Mouse (Mus musculus): Measurements from ENCODE around the gene Khsrp. TPM values are rescaled to one million over a fixed set of nuclear protein-coding genes. Genes with fewer than 3 reads are reported as not detected.

The Khsrp gene
- total RNA-seq, 2 experiments from 2014 or later = 20.8 to 27.9 TPM

DNA sequence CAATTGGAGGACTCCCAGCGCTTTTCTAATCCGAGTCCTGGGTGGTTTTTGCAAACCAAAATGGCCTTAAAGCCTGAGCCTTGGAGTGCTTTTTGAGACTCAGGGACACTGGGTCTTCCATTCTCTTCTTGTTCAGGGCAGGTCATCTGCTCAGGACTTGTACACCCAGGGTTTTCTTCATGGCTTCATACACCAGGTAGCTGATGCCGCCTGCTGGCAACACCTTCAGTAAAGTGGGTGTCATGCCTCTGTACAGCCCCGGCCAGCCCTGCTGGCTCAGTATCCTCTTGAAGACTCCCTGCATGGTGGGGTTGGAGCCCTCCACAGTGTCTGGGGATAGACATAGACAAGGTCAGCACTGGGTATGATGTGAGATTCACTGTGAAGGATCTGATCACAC, 1.5 kb upstream of the Khsrp start:
- intact Hi-C loops (cut with DNase I) = loop anchor here (5.0 kb wide), 1 partner anchor 941 kb away; no protein-coding TSS in a partner anchor
- DNase-seq = no peak

DNA sequence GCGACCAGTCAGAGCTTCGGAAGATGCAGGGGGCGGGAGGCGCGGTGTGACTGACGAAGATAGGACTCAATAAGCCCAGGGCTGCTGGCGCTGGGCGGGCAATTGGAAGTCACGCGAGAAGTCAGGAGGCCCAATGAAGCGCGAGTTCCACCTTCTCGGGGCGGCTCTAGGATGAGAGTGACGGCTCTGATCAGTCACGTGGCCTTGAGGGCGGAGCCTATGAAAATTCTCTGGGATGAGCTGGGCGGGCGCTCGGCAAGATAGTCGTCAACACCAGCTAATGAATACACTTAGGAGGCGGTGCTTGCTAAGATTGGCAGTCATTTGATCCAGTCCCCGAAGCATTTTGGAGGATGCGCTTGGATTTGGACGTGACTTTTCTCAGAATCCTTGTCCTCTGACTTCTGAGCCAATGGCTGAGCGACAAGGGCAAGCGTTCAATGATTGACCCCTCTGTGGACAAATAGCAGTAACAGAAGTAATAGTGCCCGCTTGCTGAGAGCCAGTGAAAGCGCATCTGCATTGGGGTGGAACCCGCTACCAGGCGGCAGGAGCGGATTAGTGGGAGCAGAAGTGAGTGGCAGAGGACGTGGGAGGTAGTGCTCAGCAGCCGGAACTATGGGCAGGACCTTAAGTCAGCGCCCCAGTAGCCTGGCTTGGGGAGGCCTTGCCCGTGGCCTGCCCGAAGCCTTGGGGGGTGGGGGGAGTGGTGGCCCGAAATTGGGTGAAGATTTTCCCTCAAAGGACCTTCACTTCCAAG, 519 bp upstream of the Khsrp start:
- intact Hi-C loops (cut with DNase I) = loop anchor here (2.0 to 5.0 kb wide), 2 partner anchors 19 to 940 kb away; no protein-coding TSS in a partner anchor
- peak; percentile 98 to 99 for DNase-seq

DNA sequence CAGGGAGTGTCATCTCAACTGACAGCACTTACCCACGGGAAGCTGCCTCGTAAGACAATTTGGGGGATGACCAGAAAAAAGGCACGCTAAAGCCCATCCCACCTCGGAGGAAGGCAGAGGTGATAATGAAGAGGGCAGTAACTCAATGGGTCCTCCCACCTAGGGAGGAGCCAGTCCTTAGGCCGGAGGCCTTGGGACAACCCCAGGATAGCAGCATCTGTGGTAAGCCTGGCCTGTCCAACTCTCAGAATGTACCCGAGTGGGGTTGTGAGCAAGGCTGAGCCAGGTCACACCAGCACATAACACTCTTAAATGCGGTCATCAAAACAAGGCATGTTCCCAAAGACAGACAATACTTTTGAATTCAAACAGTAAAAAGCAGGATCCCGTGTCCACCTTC, 1.6 kb downstream of the Khsrp start:
- intact Hi-C loops (cut with DNase I) = loop anchor here (2.0 to 5.0 kb wide), 2 partner anchors 17 to 937 kb away; no protein-coding TSS in a partner anchor

DNA sequence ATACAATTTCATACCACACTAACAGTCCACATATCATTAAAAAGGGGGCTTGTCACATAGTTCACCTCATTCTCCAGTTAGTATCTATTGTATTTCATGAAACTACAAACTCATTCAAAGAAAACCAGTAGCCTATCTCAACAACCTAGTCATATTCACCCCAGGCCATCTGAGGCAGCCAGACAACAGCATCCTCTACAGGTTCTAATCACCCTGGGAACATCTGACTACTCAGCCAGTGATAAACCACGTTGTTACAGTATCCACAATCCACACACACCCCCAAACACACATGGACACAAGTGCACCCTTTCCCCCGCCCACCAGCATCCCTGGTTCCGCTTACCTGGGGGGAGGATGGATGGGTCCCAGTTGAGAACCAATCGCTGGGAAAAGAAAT, 3.9 kb downstream of the Khsrp start:
- DNase-seq = no peak
- intact Hi-C loops (cut with DNase I) = no loop called here

More for the DNA sequence above, 1.6 kb downstream of the Khsrp start:
- DNase-seq = no peak

DNA sequence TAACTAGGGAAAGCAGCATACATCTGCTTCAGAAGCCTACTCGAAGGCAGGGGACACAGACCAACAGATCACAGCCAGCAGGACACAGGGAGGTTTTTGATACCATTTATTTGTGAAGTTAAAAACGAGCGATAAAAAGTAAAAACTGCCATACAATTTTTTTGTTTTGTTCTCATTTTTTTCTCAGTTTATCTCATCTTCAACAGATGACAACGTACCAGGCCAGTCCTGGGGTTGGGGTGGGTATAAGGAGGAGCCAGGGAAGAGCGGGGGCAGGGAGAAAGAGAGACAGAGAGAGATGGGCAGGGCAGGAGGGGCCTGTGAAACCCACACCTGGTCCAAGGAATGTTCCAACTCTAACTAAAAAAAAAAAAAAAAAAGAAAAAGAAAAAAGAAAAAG, 10.4 kb downstream of the Khsrp start:
- intact Hi-C loops (cut with DNase I) = no loop called here

DNA sequence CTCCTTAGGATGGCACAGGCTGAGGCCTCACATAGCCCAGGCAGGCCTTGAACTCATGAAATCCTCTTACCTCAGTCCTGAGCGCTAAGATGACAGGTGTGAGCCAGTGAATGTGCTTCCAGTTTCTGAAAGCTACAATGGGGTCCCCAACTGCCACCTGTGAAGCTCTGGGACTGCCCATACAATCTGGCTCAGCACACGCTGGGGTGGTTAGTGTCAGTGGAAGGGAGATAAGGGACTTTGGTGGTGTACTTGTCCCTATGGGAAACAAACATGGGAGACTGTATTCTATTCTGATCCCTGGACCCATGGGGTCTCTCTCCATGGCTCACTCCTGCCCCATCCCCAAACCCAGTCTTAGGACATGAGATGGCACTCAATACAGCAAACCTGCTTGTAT, 11.6 kb downstream of the Khsrp start:
- intact Hi-C loops (cut with DNase I) = no loop called here
- DNase-seq = no peak

More for the DNA sequence above, 10.4 kb downstream of the Khsrp start:
- DNase-seq = no peak

DNA sequence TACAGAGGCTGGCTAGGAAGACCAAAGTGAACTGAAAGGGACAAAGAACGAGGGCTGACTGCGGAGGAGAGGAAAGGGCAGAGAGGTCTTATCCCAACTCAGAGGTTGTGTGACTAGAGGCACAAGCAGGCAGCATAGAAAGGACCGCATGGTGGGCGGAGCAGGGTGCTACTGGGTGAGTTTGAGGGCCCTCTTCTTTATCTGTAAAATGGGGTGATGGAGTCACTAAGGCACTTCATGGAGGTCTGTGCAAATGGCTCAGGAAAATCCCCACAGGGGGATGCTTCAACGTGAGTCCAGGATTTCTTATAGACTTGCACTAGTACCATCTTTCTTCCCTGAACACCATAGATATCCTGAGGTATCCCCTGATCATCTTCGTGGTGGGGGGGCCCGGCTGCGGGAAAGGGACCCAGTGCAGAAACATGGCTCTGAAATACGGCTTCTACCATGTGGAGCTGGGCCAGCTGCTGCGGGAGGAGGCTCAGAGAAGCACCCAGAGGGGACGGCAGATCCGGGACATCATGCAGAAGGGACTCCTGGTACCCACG, 19.0 kb downstream of the Khsrp start:
- intact Hi-C loops (cut with DNase I) = loop anchor here (2.0 kb wide), 1 partner anchor 18 kb away; the partner anchor contains the start of gene Khsrp
- no peak for DNase-seq

- DNase-seq = peak; percentile 87 to 89
- intact Hi-C loops (cut with DNase I) = loop anchor here (2.0 kb wide), 1 partner anchor 19 kb away; the partner anchor contains the start of gene Khsrp
These were observed 19.8 kb downstream of the Khsrp start, which contains the start of the genes Gtf2f1 and Gm17949 for GRCm38 (mm10) chr17:57011236-57012141. Gene Gtf2f1, minus strand, starts transcription at chr17:57011288. Gene Gm17949, plus strand, starts transcription at chr17:57011469.

DNA sequence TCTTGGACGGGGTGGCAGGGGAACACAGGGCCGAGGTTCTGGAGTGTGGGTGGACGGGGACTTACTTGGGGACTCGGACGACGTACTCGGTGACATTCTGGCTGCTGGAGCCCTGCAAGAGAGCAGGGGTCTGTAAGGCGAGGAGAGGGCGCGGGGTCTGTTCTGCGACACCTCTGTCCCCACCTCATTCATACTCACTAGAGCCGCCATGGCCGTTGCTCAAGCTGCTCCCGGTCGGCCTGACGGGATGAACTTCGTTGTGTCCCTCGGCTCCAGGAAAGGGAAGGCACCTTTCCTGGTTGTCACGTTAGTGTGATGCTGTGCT, 20.4 kb downstream of the Khsrp start:
- no peak for DNase-seq
- intact Hi-C loops (cut with DNase I) = no loop called here

- DNase-seq = no peak
- intact Hi-C loops (cut with DNase I) = no loop called here
These were observed 24.0 kb downstream of the Khsrp start for GRCm38 (mm10) chr17:57007137-57007905.

DNA sequence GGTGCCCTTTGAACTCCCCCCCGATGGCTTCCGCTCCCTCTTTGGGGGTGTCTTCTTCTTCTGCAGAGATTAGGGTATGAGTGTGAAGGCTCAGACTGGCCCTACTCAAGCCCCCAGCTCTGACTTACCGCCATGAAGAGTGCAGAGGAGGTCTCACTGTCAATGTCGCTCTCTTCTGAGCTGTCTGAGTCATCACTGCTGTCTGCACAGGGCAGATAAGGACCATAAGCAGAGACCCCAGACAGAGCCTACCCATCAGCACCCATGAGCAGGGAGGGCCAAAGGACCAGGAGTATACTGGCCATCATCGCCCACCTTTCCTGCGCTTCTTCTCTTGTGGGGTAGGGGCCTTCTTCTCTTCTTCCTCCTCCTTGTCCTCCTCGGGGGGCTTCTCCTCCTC, 27.3 kb downstream of the Khsrp start:
- intact Hi-C loops (cut with DNase I) = no loop called here
- DNase-seq = no peak

DNA sequence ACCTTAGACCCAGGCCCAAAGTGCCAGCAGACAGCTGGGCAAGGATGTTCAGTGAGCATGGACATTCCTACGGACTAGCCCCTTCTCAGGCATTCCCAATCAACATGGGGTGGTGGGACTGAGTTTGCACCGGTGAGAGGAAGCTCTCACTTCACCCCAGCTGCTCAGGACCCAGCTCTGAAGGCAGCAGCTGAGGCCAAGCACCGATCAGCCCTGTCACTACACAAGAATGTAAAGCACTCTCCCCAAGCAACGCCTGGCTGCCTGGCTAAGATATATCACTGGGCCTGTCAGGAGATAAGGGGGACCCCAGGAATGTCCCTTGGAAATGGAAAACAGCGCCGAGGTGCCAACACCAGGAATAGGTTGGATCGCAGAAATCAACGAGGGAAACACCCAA, 30.1 kb downstream of the Khsrp start:
- no peak for DNase-seq
- intact Hi-C loops (cut with DNase I) = no loop called here

DNA sequence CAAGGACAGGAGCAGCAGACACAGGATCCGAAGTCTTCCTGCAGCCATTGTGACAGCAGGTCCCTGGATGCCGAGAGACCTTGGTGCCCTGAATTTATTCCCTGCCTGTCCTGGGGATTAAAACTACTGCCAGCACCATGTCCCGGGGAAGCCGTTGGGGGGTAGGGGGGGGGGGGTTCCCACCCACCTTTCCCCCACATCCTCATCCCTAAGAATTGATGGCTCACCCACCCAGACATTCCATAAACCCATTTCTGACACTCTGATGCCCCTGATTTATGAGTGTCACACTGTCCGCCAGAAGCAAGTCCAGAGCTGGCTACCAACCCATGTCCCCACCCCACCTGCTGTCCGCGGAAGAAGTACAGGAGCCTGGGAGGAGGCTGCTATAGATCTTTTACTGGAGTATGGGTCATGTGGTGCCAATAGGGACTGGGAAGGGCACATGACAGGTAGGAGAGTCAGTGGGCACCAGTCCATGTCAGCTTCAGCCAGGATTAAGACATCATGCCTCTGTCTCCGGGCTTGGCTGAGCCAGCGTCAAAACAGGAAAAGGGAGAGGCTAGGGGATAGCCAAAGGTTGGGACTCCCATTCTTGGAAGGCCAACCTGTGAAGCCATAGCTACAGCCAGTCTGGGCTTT, 31.2 kb downstream of the Khsrp start, which contains the start of gene Pspn:
Pspn (minus strand) TSS at position 51 of the 642 bp plus-strand sequence.
- intact Hi-C loops (cut with DNase I) = loop anchor here (5.0 to 10.0 kb wide), 4 partner anchors 62 to 375 kb away; partner anchors contain the start of genes Catsperd, Lonp1 and Vav1
- DNase-seq = no peak

DNA sequence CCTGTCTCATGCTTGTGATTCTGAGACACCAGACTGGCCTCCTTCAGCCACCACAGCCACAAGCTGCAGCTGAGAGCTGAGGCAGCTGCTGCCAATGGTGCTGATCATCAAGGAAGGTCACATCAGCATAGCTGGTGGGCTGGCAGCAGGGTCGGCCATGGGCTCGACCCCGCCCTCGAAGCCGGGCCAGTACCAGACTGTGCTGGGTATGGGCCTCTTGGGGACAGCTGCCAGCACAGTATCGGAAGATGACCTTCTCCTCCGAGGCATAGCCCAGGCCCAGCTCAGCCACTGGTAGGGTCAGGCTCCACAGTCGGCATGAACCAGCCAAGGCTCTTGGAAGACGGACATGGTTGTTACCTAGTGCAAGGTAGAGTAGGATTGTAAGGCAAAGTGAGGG, 31.9 kb downstream of the Khsrp start:
- intact Hi-C loops (cut with DNase I) = loop anchor here (5.0 to 10.0 kb wide), 4 partner anchors 63 to 375 kb away; partner anchors contain the start of genes Catsperd, Lonp1 and Vav1

DNA sequence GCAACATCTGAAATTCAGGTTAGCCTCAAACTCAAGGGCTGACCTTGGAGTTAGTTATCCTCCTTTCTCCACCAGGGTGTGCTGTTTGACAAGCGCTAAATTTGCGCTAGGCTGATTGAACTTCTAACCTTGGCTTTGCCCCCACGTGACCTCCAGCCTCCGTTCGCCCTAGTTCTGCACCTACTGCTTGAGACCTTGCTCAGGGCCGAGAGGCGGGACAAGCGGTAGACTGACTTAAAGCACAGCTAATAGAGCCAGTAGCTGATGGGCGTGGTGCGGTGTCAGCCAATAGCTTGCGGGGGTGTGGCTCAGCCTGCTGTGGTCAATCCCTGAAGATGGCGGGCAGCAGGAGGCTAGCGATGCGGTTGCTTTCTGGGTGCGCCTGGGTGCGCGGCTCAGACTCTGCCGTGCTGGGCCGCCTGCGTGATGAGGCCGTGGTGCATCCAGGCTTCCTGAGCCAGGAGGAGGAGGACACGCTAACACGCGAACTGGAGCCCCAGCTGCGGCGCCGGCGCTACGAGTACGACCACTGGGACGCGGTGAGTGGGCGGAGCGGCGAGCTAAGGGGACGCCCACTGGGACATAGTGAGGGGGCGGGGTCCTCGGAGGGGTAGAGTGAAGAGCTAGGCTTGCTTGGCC, 34.2 kb downstream of the Khsrp start, which contains the start of gene Alkbh7:
Alkbh7 (plus strand) TSS at position 311 of the 639 bp plus-strand sequence.
- peak; percentile 90 to 94 for DNase-seq
- intact Hi-C loops (cut with DNase I) = loop anchor here (2.0 to 10.0 kb wide), 5 partner anchors 65 to 372 kb away; partner anchors contain the start of genes Catsperd, Lonp1 and Vav1

More for the DNA sequence above, 31.9 kb downstream of the Khsrp start:
- no peak for DNase-seq

DNA sequence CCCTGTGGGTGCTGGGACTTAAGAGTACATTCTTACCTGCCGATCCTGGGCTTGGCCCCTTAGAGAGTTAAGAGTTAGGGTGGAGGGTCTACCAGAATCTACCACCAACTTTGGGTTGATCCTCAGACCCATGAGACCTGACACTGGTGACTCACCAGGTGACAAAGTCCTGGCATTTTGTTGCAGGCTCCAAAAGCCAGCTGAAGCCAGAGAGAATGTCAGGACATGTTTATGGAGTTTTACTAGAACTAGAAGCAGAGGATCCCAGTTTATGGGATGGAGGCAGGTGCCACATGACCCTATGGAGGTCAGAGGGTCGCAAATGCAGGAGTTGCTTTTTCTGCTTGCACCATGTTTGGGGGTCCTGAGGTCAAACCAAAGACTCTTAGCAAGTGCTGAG, 34.8 kb downstream of the Khsrp start:
- intact Hi-C loops (cut with DNase I) = loop anchor here (2.0 to 10.0 kb wide), 5 partner anchors 66 to 372 kb away; partner anchors contain the start of genes Catsperd, Lonp1 and Vav1
- no peak for DNase-seq

DNA sequence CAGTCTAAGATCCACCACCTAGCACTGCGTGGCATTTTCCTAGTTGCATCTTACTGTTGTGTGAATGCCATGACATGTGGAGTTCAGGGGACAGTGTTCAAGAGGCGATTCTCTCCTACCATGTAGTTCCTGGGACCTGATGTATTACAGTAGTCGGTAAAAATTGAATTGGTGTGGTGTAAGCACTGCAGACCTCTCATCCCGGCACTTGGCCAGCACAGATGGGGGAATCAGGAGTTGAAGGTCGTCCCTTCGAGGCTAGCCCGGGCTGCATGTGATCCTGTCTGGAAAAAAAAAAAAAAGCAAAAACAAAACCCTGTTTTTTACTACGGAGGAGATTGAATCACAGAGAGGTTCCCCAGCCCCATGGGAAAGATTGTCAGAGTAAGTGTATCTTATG, 36.3 kb downstream of the Khsrp start:
- no peak for DNase-seq
- intact Hi-C loops (cut with DNase I) = loop anchor here (5.0 to 10.0 kb wide), 4 partner anchors 67 to 370 kb away; partner anchors contain the start of genes Catsperd, Lonp1 and Vav1

DNA sequence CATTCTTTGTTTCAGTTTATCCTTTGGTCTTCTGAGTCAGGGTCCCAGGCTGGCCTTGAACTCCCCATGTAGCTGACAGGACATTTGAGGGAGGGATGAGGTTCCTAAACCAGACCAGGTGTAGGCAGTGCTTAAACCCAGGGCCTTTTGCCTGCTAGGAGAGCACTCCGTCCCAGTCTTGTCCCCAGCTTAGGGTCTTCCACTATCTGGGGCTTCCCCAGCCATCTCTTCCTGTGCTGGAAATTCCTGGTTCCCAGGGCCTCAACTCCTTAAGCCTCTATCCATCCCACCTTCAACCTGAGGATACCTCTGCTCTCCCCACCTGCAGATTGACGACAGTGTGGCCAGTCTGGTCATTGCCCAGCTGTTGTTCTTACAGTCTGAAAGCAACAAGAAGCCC, 40.4 kb downstream of the Khsrp start:
- DNase-seq = peak in 1 of 2 experiments; percentile 7
- intact Hi-C loops (cut with DNase I) = loop anchor here (10.0 kb wide), 2 partner anchors 284 to 366 kb away; partner anchors contain the start of genes Catsperd, Lonp1 and Vav1
